Mouse (Mus musculus) right cerebral cortex, postnatal 25 days (tissue): ENCODE measurements around the gene Cx3cr1.

Source experiments
- DNase-seq: peaks from one replicate; pipeline ENCODE4 v3.0.0; 2022

The Cx3cr1 gene

DNA sequence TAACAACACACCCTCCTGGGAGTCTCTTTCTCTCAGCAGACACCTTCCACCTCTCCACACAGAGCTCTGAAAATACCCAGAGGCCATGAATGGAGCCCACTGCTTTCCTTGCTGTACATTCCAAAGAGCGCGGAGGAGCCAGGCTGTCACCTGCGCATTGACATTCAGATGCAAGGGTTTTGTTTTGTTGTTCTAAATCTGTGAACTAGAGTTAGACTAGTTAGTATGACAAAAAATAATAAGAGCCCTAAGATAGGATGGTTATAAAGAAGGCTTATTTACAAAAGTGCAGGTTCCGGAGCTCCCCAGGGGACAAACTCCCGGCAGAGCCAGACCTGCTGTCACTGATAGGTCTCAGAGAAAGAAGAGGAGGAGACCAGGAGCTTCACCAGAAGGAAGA is 78.4 kb downstream of the Cx3cr1 start:
- DNase-seq = no peak

DNA sequence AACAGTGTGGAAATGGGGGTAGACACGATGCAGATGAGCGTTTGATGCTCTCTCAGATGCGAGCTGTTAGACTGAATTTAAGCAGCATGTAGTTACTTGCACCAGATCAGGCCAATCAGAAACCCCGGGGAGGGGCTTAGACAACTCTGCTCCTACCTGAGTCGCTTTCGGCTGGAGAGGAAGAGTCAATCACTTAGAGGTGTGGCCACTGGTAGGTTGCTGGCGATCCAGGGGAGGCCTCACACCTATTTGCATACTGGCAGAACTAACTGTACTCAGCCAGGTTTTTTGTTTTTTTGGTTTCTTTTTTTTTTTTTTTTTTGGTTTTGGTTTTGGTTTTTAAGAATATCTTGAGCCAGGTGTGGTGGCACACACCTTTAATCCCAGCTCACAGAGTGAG is 81.4 kb downstream of the Cx3cr1 start:
- no peak for DNase-seq

DNA sequence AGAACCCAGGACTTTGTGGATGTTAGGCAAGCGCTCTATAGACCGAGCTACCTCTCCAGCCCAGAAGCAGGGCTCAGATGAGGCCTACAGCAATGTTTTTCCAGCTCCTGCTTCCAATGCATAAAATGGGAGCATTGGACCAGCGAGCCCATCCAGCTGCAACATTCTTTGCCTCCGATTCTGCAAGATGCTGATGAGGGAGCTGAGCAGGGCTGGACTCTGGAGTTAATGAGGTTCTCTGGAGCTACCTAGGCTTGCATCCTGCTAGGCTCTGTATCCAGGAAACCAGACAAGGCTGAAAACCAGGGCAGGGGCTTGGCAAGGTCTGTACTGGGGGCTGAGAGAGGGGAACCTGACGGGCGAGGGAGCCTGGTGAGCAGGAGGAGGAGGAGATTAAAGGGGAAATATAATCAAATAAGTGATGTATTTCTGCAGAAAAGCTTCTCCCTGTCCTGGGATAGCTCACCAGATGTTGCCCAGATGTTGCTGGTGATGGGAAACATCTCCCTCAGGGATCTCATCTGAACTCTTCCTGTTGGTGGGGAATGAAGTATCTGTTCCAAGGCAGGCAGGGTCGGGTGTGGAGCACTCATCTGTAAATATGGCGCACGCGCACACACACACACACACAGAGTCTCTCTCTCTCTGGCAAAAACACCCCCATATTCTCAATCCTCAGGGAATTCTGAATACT is 83.7 kb downstream of the Cx3cr1 start:
- DNase-seq = no peak

DNA sequence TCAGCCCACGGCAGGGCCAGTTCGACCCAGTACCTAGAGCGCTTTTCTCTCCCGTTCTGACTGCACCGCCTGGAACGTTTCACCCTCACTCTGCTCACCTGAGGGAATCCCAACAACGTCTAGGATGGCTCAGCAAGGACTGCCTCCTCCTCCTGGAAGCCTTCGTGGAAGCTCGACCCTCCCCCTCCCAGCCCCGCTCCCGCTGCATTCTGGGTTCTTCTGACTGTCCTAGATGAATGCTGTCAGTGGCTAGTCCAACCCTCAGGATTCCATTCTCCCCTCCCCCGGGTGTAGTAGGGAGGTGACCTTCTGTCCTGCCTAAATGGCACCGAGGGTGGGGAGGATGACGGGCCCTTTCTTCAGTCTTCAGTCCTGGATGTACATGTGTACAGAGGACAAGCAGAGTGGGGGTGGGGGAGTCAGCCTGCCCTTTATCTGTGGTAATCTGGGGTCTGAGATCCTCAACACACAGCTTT is 85.1 kb downstream of the Cx3cr1 start, which contains the start of gene Csrnp1:
TSS of gene Csrnp1 (minus strand) at position 123 of the 476 bp plus-strand sequence.
- DNase-seq = no peak

DNA sequence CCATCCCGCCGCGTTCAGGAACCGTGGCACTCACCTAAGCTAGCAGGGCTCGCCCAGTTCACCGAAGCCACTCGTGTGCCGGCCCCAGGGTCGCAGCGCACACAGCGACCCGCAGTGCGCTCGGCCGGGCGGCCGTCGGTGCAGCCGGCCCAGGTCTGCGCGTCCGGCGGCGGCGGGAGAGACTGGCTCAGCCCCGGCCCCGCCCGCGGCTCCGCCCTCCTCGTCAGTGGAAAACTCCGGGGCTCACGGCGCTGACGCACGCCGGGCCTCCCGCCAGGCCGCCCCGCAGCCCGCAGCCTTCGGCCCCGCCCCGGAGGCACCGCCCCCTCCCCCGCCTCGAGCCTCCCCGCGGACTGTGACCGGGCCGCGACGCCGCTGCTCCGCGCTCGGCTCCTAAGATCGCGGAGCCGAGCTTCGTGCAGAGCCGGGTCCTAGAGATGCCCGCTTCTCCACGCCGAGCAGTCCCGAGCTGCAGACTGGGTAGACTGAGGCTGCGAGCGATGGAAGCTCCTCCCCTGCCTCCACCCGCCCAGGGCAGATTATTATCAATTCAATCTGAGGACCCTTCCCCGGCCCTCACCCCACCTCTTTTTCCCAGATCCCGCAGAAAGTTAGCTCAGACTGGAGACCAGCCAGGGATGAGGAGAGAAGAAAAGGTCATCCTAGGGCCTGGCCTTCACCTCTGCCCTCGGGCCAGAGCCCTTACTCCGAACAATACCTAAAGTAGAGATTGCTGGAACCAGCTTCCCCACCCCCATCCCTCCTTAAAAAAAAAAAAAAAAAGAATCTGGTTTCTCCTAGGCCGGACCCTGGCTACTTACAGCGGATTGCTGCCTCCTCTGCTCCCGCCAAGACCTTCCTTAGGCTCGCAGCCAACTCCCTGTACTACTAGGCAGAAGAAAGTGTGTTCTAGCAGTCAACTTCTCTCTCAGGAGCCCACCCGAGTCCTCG is 85.8 kb downstream of the Cx3cr1 start:
- peak; percentile 90 for DNase-seq

DNA sequence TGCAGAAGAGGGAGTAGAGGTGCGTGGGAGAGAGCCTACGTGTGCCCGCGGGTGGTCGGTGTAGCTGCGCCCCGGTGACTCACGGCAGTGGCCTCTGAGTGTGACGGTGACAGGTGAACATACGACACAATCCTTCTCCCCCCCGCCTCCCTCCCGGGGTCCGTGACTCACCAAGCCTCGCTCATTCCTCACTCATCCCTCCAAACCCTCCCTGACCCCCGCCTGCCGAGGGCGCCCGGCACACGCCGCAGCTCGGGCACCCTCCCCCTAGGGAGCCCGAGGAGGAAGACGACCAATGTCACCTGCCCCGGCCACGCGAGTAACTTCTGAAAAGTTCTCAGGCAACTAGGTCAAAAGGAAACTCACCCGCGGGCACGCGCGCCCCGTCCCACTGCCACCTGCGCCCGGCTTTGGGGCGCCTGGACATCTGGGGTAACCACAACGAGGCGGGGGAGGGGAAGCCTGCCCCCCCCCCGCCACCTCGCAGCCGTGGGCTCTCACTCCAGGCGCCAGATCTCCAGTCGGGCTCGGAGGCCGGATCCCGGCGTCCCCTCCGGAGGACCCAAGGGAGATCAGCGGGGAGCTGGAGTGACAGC is 86.6 kb downstream of the Cx3cr1 start:
- DNase-seq = no peak

DNA sequence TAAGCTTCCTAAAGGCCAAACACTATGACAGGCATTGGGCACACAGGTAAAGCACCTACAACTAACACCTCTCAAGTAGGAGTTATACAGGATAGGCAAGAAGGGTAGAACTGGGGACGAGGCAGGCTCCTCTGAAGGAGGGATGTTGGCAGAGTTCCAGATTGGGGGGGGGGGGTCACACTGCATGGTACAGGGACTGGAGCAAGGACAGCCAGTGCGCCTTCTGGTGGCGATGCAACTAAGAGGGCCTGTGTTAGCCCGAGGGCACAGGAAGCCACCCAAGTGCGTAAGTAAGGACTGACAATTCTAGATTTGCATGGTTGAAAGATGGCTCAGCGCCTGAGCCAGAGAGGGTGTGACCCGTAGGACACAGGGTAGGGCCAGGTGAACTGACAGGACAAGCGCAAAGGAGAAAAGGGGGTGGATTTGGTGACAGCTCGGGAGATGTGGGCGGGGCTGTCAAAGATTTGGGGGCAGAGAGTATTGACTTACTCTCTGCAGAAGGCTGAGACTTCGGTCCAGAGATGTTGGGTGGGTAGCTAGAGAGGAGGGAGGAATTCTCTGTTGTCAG is 87.4 kb downstream of the Cx3cr1 start:
- DNase-seq = no peak

DNA sequence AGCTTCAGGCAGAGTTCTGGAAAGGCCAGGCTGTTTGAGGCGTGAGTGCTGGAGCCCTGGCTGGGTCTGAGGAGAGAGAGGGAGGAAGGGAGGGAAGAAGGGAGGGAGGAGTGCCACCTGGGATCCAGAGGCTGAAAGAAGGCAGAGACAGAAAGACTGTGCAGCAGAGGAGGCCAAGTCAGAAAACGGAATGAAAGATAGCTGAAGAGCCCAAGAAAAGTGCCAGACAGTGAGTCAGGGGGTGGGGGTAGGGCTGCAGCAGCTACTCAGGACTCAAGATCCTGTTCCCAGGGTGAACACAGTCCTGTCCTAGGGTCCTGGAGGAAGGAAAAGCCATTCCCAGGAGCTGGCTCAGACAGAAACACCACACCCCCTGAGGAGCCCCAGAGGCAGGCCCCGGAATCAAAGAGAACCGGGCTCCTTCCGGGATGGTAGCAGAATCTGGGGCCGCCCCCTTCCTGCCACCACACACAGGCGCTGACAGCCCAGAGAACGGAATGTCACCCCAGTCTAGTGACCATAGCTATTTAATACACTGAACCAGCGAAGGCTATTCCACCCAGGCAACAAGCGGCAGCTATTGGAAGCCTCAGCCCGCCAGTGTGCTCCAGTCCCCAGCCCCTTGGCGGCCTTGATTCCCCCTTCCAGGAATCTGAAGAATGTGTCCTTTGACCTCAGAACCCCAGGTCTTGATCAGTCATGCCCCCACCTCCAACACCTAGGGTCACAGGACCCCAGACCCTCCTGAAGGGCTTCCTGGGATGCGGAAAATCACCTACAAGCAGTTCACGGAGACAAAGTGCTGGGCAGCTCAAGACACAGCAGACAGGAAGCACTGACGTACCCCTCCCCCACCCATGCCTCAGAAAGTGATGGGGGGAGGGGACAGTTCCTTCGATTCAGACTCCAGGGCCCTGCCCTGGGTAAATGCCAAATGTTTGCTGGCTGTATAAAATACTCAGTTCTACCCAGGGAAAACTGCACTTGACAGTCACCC is 88.2 kb downstream of the Cx3cr1 start:
- no peak for DNase-seq

DNA sequence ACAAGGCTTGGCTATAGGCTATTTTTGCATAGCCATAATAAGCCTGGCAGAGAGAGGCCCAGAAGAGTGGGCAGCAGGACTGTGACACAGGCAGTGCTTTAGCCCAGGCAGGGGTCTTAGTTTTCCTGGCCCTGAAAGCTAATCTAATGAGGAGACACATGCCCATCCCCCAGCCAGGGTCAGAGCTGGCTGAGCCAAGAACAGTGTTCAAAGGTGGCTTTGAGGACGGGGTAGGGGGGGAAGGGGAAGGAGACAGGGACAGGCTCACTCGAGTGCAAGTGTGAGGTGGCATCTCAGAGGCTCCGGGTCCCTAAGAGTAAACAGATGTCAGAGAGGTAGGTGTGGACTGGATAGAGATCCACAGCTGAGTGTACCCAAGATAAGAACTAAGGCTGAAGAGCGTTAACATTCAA is 88.9 kb downstream of the Cx3cr1 start:
- DNase-seq = no peak

DNA sequence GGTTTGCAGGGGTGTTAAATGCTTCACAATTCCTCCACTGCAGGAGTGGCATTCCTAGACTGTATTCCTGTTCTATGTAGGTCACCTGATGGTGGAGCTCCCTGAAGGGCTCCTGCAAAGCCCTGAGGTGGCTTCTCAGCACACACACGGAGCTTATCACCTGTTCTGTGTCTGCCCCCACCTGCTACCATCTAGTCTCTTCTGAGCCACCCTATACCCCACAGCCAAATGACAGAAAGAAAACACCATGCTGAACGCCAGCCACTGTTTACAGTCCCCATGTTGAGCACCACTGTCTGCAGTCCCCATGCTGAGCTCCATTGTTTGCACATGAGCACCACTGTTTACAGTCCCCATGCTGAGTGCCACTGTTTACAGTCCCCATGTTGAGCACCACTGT is 89.9 kb downstream of the Cx3cr1 start:
- DNase-seq = no peak

DNA sequence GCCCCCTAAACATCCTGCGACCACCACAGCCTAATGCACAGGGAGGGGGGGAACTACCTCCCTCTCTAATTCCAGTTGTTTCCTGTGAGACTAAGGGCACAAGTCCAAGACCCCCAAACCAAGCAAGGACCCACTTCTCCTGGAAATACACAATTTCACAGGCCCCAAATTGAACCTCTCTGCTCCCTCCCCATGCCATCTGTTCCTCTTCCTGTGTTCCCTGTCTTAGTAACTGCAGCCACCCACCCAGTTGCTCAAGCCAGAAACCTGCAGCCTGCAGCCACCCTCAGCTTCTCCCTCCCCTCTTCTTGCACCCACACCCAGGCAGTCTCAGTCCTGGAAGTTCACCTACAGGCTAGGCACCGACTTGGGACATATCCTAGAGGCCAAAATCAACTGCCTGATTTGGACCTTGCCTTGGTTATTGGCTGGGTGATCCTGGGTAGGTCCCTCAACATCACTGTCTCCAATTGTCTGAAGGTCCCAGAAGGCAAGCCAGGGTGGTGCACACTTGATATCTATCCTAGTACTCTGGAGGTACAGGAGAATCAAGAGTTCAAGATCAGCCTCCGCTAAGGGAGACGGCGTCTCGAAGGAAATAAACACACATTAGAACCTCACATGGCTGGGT is 90.8 kb downstream of the Cx3cr1 start:
- DNase-seq = peak; percentile 77

DNA sequence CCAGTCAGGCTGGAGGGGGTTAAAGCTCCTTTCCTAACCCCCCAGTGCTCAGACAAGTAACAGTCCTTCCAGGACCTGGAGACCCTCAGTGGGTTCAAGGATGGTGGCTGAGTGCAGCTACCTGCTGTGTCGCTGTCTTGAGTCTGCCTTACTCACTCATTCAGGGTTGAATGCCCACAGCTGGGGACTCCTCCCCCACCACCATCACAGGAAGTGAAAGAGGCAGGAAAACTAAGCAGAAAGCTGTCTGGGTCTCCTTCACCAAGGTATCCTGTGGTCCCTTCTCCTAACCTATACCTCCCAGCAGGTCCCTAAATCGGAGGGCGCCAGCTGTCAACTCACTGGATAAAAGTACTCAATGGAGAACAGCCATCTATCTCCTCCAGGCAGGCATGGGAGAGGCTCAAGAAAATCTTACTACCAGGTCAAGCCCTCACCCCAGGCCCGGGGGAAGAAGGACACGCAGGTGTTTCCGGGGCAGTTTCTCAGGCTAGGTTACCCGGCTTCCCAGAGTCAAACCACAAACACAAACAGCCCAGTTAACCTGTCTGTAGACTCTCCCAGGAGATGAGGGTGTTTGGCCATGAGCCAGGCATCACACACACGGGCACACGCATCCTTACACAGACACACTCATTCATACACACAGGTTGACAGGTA is 91.4 kb downstream of the Cx3cr1 start:
- DNase-seq = no peak

DNA sequence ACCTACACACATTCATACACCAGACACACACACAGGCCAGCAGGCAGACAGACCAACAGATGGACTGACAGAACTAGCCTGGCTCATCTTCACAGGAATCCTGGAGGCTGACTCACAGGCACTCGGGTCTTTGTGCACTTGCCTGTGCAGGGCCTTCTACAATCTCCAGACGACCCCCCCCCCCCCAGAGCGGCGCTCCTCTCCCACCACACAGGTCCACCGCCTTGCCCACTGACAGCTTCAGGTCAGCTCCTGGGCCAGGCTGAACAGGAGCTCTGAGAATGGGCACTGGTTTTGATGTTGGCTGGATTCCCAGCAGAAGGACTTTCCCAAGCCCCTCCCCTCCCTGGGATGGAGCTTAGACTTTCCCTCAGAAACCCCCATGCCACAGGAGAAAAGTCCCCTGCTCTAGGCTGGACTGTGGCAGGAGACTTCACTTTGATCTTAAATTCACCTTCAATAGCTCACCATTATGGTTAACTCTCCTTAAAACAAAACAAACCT is 92.1 kb downstream of the Cx3cr1 start:
- no peak for DNase-seq

DNA sequence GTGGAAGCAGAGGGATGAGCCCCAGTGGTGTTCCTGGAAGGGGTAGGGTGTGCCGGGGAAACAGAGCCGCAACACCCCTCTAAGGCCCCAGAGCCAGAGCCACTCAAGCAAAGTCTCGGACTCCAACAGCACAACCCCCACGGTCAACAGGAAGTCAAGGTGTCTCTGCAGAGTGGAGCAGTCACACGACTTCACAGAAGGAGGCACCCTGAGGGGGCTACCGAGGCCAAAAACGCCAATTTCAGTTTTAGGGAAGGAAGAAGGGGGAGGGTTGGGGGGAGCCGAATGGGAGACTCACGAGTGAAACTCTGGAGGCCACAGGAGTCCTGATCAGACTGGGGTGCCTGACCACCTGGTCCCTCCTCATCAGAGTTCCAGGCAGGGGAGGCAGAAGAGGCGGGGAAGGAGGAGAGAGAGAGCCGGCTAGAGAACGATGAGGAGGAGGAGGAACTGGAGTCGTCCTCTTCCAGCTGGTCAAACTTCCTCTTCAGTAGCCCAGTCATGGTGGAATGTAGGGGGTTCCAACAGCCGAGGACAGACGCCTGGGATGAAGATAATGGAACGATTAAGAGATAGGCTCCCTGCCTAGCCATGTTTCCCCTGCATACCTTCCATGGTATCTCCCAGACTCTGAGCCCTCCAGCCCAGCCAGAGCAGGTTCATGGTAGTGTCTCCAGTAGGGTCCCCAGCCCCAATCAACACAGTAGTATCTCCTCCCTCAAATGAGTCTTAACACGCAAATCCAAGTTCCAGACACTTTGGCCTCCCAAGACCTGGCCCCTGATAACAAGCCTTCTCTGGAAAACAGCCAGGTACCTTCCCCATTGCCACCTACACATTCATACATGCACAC is 92.7 kb downstream of the Cx3cr1 start:
- DNase-seq = no peak

DNA sequence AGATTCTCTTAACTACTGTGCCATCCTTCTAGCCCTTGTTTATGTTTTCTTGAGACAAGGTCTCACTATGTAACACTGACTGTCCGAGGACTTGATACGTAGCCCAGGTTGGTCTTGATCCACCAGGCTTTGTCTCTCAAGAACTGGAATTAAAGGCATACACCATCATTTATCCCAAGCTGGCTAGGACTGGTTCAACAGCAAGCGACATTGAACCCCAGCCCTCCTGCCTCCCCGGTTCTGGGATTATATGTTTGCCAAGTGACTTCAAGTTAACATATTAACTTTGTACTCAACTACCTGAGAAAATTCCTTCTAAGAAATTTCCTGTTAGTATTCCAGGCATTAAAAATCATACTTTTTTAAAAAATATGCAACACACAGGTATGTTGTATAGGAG is 94.4 kb downstream of the Cx3cr1 start:
- DNase-seq = no peak

DNA sequence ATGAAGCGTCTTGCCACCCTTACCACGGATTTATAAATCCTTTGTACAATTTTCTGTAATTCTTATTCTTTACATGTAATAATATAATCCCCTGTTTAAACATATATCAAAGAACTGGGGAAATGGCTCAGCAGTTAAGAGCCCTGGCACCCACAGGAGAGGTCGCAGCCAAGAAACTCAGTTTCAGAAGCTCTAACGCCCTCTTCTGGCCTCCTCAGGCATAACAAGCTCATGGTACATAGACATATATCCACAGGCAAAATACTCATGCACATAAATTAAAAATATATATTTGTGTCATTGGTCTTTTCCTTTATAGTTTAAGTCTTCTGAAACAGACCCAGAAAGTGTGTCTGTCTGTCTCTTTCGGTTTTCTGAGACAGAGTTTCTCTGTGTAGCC is 95.1 kb downstream of the Cx3cr1 start:
- DNase-seq = no peak

DNA sequence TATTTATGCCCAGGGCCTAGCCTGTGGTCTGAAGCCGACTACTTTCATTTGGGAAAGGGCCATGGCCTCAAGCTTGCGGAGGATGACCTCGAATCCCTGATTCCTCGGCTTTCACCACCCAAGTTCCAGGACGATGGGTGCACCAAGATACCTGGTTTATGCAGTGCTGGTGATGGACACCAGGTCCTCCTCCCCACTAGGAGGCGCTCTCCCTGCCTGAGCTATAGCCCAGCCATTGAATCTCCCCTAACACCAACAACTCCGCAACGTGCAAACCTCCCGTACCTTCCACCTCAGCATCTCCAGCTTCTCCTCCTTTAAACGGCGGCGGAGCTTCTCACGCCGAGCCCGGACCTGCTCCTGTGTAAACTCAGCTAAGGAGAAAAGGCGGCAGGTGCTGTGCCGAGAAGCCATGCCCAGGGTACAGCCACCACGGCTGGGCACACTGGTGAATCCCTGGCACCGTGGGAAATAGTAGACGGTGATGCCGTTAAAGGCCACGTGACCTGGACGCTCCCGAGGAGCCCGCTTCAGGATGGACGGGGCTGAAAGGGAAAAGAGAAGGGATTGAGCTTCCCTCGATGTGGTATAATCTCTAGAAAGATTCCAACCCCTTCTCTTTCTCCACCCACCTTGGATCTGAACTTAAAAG is 95.7 kb downstream of the Cx3cr1 start:
- no peak for DNase-seq

DNA sequence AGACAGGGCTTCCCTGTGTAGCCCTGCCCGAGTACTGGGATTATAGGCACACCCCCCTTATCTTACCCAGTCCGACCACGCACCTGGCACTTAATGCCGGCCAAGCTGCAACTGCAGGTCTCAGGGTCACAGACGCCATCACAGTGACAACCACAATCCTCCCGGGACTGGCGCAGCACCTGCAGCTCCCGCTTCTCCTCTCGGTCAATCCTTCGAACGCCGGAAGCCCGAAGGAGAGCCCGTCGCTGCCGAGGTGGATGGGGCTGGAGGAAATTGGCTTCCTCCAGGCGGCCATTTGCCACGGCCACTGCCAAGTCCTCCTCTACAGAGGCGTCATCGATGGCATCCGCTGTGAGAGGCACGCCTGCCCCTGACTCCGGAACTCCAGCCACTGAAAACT is 96.4 kb downstream of the Cx3cr1 start:
- no peak for DNase-seq

DNA sequence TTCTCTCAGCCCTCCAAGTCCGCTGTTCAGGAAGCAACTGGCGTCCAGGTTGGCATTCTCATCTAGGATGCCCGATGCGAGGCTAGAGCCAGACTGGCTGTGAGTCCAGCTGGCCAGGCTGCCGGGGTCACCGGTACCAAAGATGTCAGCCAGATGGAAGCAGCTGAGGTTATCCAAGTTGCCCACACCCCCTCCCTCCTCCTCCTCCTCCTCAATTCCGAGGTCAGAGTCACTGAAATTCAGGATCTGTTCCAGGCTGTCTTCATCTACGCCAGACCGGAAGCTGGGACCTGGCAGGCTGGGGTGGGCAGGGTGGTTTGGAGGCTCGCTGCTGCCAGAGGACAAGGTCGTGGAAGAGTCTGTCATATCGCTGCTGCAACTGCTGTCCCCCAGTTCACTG is 97.1 kb downstream of the Cx3cr1 start:
- no peak for DNase-seq
